Mouse (Mus musculus) intestine, embryonic 16.5 days (tissue): ENCODE measurements around the gene Gm5737. TPM values are rescaled to one million over a fixed set of nuclear protein-coding genes. Genes with fewer than 3 reads are reported as not detected.

Experiments
- ATAC-seq: fragments of 200-750 bp; cut with Nextera tagmentation; 2 replicates; pipeline ENCODE4 v1.8.0; 2017; ENCODE audit warnings: moderate TSS enrichment, moderate library complexity
- H3K27ac ChIP-seq: fragments of 300-500 bp; sonication (generic); 2 replicates; pipeline ENCODE4 v1.5.1; 2014; ENCODE audit warnings: mild to moderate bottlenecking, low read length
- H3K27me3 ChIP-seq: fragments of 300-500 bp; sonication (generic); replicated peaks from 2 replicates; pipeline ENCODE4 v1.6.1; 2014; ENCODE audit warnings: low read length, control low read depth, mixed read lengths; ENCODE audit not compliant: control insufficient read depth, insufficient read depth
- H3K36me3 ChIP-seq: fragments of 300-500 bp; sonication (generic); 2 replicates; pipeline ENCODE4 v1.6.1; 2014; ENCODE audit warnings: low read length, control low read depth; ENCODE audit not compliant: control insufficient read depth, insufficient read depth
- H3K4me1 ChIP-seq: fragments of 300-500 bp; sonication (generic); 2 replicates; pipeline ENCODE4 v1.6.1; 2014; ENCODE audit warnings: low read length, control low read depth, mixed read lengths; ENCODE audit not compliant: control insufficient read depth, insufficient read depth
- H3K4me2 ChIP-seq: fragments of 300-500 bp; sonication (generic); 2 replicates; pipeline ENCODE4 v1.6.1; 2014; ENCODE audit warnings: low read depth, low read length, control low read depth
- H3K4me3 ChIP-seq: fragments of 300-500 bp; sonication (generic); 2 replicates; pipeline ENCODE4 v1.5.1; 2014; ENCODE audit warnings: mild to moderate bottlenecking, low read length
- H3K9ac ChIP-seq: fragments of 300-500 bp; sonication (generic); 2 replicates; pipeline ENCODE4 v1.6.1; 2014; ENCODE audit warnings: low read depth, low read length
- H3K9me3 ChIP-seq: fragments of 300-500 bp; sonication (generic); 2 replicates; pipeline ENCODE4 v1.6.1; 2016; ENCODE audit warnings: low read length, control low read depth; ENCODE audit not compliant: control insufficient read depth
- WGBS: fragments of 180-500 bp; shearing (Covaris S2); extraction: QIAGEN DNeasy Blood & Tissue Kit; methylation state at CpG from one replicate; pipeline ENCODE4 v1.1.7; 2014; 5-methylcytosine and 5-hydroxymethylcytosine counted together
- polyA plus RNA-seq: library from polyadenylated mRNA; unstranded; fragments of >200 nt; fragmentation: Nextera tagmentation; extraction: Ambion mirVana; gene quantifications from 2 replicates; pipeline ENCODE4 v1.2.1, GENCODE M21; 2015

Gene Gm5737
- polyA plus RNA-seq, 1 experiment from 2014 or later: not detected

- WGBS: 93% methylated on average over 4 of the region's 4 CpGs
- Histone ChIP-seq H3K4me1 (no peaks in the 10 kb centered on the region), H3K9me3 (no peaks in the 10 kb centered on the region), H3K27ac (no peak overlapping the region), H3K4me2 (no peak overlapping the region), H3K36me3 (peaks cover 16% of the 10 kb centered on the region), H3K4me3 (no peak overlapping the region), H3K27me3 (no peaks in the 10 kb centered on the region), H3K9ac (no peak overlapping the region)
- ATAC-seq: no peak
These were observed 68.6 kb downstream of the Gm5737 start for GRCm38 (mm10) chr7:120880770-120881169.

Other genes starting within 250 kb of the Gm5737 start
- 339 and 345 TPM in 2 replicates for gene Uqcrc2, start 177.2 kb upstream of the Gm5737 start, polyA plus RNA-seq
- 0.18 and 0.34 TPM in 2 replicates for gene Pdzd9, start 142.0 kb upstream of the Gm5737 start, polyA plus RNA-seq
- gene Mosmo, start 134.7 kb upstream of the Gm5737 start, polyA plus RNA-seq: 5.1 and 6.3 TPM in 2 replicates
- gene Vwa3a, start 73.0 kb upstream of the Gm5737 start, polyA plus RNA-seq: 0.38 and 0.44 TPM in 2 replicates
- gene Eef2k, start 30.5 kb downstream of the Gm5737 start, polyA plus RNA-seq: 54.1 and 59.6 TPM in 2 replicates
- 37.5 and 37.9 TPM in 2 replicates for gene Polr3e, start 105.4 kb downstream of the Gm5737 start, polyA plus RNA-seq
- 15.7 and 19.8 TPM in 2 replicates for gene Cdr2, start 169.9 kb downstream of the Gm5737 start, polyA plus RNA-seq
- gene Mfsd13b, start 170.1 kb downstream of the Gm5737 start, polyA plus RNA-seq: 0.38 and 0.99 TPM in 2 replicates
- 121 and 123 TPM in 2 replicates for gene Mettl9, start 222.1 kb downstream of the Gm5737 start, polyA plus RNA-seq